Mouse (Mus musculus): ENCODE data around the gene Kpna4. TPM values are rescaled to one million over a fixed set of nuclear protein-coding genes. Genes with fewer than 3 reads are reported as not detected.
"Not testable (repeated sequence)": the region's sequence is repeated elsewhere in the genome, so short reads cannot be mapped to it uniquely, and the experiment has no call there.

The Kpna4 gene
- polyA plus RNA-seq, 1 experiment from 2014 or later: 16.1 TPM

DNA sequence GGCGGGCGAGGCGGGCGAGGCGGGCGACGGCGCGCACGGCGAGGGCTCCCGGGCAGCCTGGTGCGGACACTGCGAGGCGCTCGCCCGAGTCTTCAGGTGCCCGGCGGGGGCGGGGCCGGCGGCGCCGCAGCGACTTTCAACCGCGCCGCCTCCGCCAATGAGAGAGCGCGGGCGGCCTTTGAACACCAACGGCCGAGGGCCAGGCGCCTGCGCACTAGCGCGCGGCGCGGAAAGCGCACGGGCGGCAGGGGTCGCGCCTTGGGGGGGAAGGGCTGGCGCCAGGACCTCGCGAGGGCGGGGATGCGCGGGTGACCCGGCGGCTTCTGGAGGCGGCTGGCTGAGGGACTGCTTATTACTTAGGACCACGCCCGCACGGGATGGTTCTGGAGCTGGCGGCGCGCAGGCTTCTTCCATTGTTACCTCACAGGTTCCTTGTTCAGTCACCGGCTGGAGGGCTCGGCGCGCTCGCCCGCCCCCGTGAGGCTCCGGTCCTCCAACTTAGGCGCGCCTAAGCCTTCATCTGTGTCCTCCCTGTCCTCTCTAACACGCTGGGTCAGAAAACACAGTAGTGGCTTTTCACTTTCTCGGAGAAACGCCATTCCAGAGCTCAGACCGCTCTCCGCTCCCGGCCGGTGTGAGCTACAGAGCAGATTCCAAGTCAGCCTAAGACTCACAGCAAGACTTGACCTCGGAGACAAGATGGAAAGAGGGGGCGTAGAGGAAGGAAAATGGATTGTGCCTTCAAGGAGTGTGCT, 82.1 kb downstream of the Kpna4 start, which contains the start of gene Trim59:
Gene Trim59, minus strand, starts transcription at position 111 of the 755 bp plus-strand sequence.
- ATAC-seq (ENCODE audit: low read depth) (peak; percentile 91), DNase-seq (peak; percentile 91)
- Histone ChIP-seq H3K9ac (peak within 1 kb of the TSS; percentile 98), H3K4me3 (replicated peaks) (peak within 1 kb of the TSS; percentile 93), H3K36me3 (peaks cover 27% of the 10 kb centered on the region), H3K27ac (peak within 1 kb of the TSS; percentile 97), H3K9me3 (replicated peaks) (no peaks in the 10 kb centered on the region), H3K4me1 (replicated peaks) (peaks cover 48% of the 10 kb centered on the region), H3K4me2 (peak within 1 kb of the TSS; percentile 77), H3K27me3 (no peaks in the 10 kb centered on the region)
- under 1% methylated on average over 79 of the region's 80 CpGs for WGBS (ENCODE audit: insufficient replicate concordance)

DNA sequence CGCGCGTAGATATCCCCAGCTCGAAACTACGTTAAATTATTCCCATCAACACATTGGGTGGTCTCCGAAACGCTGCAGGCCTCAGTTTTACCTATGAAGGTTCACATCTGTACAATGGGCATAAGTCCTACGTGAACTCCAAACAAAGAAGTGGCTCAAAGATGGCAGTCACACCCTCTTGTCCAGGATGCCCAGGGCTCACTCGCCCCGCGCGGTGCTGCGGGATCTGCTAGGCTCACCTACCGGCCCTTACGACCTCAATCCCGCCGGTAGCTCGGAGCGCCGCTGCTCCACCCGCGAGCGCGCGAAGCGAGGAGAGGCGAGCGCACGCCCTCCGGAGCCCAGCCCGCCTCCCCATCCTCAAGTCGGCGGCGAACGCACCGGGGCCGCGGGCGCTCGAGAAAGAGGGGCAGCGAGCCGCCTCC, 82.7 kb downstream of the Kpna4 start:
- peak overlapping the region; percentile 97 for H3K27ac ChIP-seq
- H3K4me1 ChIP-seq (replicated peaks): peaks cover 50% of the 10 kb centered on the region
- H3K4me2 ChIP-seq: peak overlapping the region; percentile 77
- H3K9me3 ChIP-seq (replicated peaks): no peaks in the 10 kb centered on the region
- under 1% methylated on average over 41 of the region's 42 CpGs for WGBS (ENCODE audit: insufficient replicate concordance)
- H3K36me3 ChIP-seq: peaks cover 33% of the 10 kb centered on the region
- DNase-seq: no peak
- H3K27me3 ChIP-seq: no peaks in the 10 kb centered on the region
- peak overlapping the region; percentile 93 for H3K4me3 ChIP-seq (replicated peaks)
- peak overlapping the region; percentile 98 for H3K9ac ChIP-seq
- peak; percentile 61 for ATAC-seq (ENCODE audit: low read depth)

DNA sequence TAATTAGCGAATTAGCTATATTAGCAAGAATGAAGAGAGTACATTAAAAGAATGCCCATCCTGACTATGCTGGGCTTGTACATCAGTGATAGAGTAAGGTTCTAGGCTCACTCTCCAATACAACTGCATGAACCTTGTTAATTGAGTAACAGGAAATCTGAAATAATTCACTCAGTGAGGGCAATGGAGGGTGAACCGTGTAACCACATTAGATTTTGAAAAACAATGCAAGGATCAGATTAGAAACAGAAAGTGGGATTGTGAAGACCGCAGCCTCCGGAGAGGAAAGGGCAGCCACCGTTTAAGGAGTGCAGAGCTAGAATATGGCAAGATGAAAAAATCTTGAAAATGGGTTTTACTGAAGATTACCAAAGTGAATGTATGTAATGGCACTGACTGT, 85.6 kb downstream of the Kpna4 start:
- DNase-seq (no peak), ATAC-seq (ENCODE audit: low read depth) (no peak)
- peaks cover 39% of the 10 kb centered on the region for H3K4me1 ChIP-seq (replicated peaks)
- H3K27ac ChIP-seq: peak overlapping the region; percentile 48
- peak overlapping the region; percentile 66 for H3K9ac ChIP-seq
- H3K9me3 ChIP-seq (replicated peaks): no peaks in the 10 kb centered on the region
- peak overlapping the region; percentile 60 for H3K4me3 ChIP-seq (replicated peaks)
- H3K4me2 ChIP-seq: peak overlapping the region; percentile 71
- 48% methylated on average over 5 of the region's 5 CpGs for WGBS (ENCODE audit: insufficient replicate concordance)
- H3K36me3 ChIP-seq: peaks cover 55% of the 10 kb centered on the region
- no peaks in the 10 kb centered on the region for H3K27me3 ChIP-seq

DNA sequence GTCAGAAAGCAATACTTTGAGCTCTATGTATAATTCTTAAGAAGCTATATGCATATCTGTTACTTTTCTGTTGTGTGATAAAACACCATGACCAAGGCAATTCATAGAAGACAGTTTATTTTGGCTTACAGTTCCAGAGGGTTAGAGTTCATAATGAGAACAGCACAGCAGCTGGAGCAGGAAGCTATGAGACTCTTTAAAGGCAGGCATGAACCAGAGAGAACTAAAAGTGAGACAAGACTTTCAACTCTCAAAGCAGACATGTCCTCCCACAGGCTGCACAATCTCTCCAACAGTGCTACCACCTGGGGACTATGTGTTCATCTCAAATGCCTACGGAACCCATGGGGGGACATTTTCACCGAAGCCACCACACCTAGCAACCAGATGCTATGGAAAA, 86.8 kb downstream of the Kpna4 start:
- DNase-seq: no peak
- Histone ChIP-seq H3K27me3 (no peaks in the 10 kb centered on the region), H3K36me3 (peaks cover 65% of the 10 kb centered on the region), H3K27ac (peak overlapping the region; percentile 74), H3K4me2 (peak overlapping the region; percentile 71), H3K4me1 (replicated peaks) (peaks cover 31% of the 10 kb centered on the region), H3K9me3 (replicated peaks) (no peaks in the 10 kb centered on the region), H3K9ac (peak overlapping the region; percentile 66), H3K4me3 (replicated peaks) (peak overlapping the region; percentile 60)
- WGBS (ENCODE audit: insufficient replicate concordance): 81% methylated on average over 2 of the region's 2 CpGs
- ATAC-seq (ENCODE audit: low read depth): no peak

DNA sequence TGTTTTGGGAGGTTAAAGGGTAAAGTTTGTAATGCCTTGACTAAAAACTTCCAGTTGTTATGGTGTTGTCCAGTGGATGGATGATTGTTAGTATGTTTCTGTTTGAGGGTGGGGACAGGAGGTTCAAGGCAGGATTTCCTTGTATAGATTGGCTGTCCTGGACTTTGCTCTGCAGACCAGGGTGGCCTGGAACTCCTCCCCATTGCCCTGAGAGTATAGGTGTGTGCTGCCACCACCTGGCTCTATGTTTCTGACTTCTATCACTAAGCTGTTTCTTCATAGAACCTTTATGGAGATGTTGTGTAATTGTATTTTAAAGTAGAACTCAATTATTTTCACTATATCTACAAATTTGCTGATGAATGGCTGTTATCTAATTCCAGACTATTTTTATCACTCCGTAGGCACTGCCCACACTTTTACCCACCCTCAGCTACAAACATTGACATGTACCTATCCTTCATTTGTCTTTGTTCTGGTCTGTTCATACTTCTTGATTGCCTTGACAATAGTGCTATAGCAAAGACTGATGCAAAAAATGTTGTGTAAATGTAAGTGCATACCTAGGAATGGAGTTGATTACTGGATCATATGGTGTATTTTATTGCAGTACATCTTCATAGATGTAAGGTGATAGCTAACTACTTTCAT, 100.7 kb downstream of the Kpna4 start:
- WGBS (ENCODE audit: insufficient replicate concordance): 72% methylated on average over 1 of the region's 1 CpGs
- ATAC-seq (ENCODE audit: low read depth): 0 out of 2 replicates have a peak, but pooled peaks have one; percentile 50

DNA sequence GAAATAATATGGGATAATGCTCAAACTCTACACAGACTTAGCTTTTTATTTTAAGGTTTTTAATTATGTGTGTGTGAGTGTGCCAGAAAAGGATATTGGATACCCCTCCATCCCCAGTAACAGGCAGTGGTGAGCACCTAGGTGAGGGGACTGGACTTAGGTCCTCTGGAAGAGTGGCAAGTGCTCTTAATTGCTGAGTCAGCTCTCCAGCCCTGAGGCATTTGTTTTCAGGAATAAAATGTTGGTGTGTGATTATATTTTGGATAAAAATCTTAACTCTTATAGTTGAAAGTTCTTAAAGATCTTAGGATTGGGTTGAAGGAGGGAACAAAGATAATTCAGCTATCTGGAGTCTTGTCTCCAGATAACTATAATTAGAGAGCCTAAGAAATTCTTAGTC, 106.1 kb downstream of the Kpna4 start:
- ATAC-seq (ENCODE audit: low read depth) (no peak), DNase-seq (no peak)
- H3K9me3 ChIP-seq (replicated peaks): no peaks in the 10 kb centered on the region
- H3K4me3 ChIP-seq (replicated peaks): no peak overlapping the region
- no peak overlapping the region for H3K4me2 ChIP-seq
- no peak overlapping the region for H3K9ac ChIP-seq
- H3K27ac ChIP-seq: no peak overlapping the region
- H3K27me3 ChIP-seq: no peaks in the 10 kb centered on the region
- peaks cover 88% of the 10 kb centered on the region for H3K36me3 ChIP-seq
- no peaks in the 10 kb centered on the region for H3K4me1 ChIP-seq (replicated peaks)

More for the DNA sequence above, 100.7 kb downstream of the Kpna4 start:
- no peak overlapping the region for H3K27ac ChIP-seq
- no peaks in the 10 kb centered on the region for H3K4me1 ChIP-seq (replicated peaks)
- no peak overlapping the region for H3K4me2 ChIP-seq
- no peak overlapping the region for H3K9ac ChIP-seq
- H3K36me3 ChIP-seq: peaks cover 84% of the 10 kb centered on the region
- H3K4me3 ChIP-seq (replicated peaks): no peak overlapping the region
- H3K9me3 ChIP-seq (replicated peaks): no peaks in the 10 kb centered on the region
- no peaks in the 10 kb centered on the region for H3K27me3 ChIP-seq
- DNase-seq: no peak

DNA sequence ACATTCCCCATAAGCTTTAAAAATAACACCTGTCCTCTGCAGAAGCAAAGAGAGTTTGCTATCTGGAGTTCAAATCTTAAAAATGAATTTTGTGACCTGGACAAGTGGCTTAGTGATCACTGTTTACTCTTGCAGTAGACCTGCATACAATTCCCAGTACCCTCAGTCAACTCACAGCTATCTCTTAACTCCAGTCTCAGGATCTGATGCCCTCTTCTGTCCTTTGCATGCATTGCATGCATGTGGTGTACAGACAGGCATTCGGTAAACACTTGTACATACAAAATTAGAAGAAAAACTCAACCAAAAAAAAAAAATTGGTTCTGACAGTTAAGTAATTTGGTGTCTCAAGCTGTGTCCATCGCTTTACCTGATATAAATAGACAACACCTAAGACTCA, 106.6 kb downstream of the Kpna4 start:
- no peaks in the 10 kb centered on the region for H3K27me3 ChIP-seq
- no peak overlapping the region for H3K27ac ChIP-seq
- DNase-seq (peak; percentile 31), ATAC-seq (ENCODE audit: low read depth) (0 out of 2 replicates have a peak, but pooled peaks have one; percentile 56)
- no peak overlapping the region for H3K4me3 ChIP-seq (replicated peaks)
- H3K9me3 ChIP-seq (replicated peaks): no peaks in the 10 kb centered on the region
- no peak overlapping the region for H3K9ac ChIP-seq
- peaks cover 87% of the 10 kb centered on the region for H3K36me3 ChIP-seq
- WGBS (ENCODE audit: insufficient replicate concordance): 91% methylated on average over 2 of the region's 2 CpGs
- no peak overlapping the region for H3K4me2 ChIP-seq
- H3K4me1 ChIP-seq (replicated peaks): no peaks in the 10 kb centered on the region

DNA sequence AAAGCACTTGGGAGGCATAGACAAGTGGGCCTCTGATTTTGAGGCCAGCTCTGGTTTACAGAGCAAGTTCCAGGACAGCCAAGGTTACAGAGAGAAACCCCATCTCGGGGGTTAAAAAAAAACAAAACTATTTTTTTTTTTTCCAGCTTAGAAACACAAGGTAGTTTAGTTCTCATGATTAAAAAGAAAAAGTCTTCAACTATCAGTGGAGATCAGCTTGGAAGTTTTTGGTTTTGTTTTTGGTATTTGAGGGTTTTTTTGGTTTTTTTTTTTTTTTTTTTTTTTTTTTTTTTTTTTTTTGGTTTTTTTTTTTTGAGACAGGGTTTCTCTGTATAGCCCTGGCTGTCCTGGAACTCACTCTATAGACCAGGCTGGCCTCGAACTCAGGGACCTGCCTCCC, 108.3 kb downstream of the Kpna4 start:
- not testable (repeated sequence) for H3K27me3 ChIP-seq; DNase-seq; H3K4me3 ChIP-seq (replicated peaks); H3K27ac ChIP-seq; H3K4me1 ChIP-seq (replicated peaks); H3K9me3 ChIP-seq (replicated peaks); H3K9ac ChIP-seq; H3K4me2 ChIP-seq; ATAC-seq (ENCODE audit: low read depth)
- H3K36me3 ChIP-seq: peaks cover 88% of the 10 kb centered on the region
- WGBS (ENCODE audit: insufficient replicate concordance): 90% methylated on average over 2 of the region's 2 CpGs

DNA sequence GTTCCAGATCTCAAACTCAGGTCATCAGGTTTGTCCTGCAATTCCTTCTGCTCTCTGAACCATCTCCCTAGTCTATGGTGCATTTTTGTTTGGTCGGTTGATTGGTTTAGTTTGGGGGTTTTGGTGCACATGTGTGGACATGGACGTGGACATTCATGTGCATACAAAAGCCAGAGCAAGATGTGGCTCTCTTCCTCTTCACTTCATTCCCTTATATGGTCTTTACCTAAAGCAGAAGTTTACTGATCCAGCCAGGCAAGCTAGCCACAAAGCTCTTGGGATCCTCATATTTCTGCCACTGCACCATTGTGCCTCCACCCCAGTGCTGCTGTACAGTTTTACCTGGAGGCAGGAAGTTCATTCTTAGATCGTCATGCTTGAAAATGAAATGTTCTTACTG, 109.7 kb downstream of the Kpna4 start:
- ATAC-seq (ENCODE audit: low read depth) (no peak), DNase-seq (no peak)
- H3K4me3 ChIP-seq (replicated peaks): no peak overlapping the region
- no peak overlapping the region for H3K27ac ChIP-seq
- no peak overlapping the region for H3K9ac ChIP-seq
- 82% methylated on average over 3 of the region's 3 CpGs for WGBS (ENCODE audit: insufficient replicate concordance)
- H3K9me3 ChIP-seq (replicated peaks): no peaks in the 10 kb centered on the region
- no peak overlapping the region for H3K4me2 ChIP-seq
- H3K27me3 ChIP-seq: no peaks in the 10 kb centered on the region
- H3K4me1 ChIP-seq (replicated peaks): no peaks in the 10 kb centered on the region
- peaks cover 87% of the 10 kb centered on the region for H3K36me3 ChIP-seq

All from liver, embryonic 13.5 days (tissue).